24 mouse cellular contexts compared by ENCODE assay signal in genomic region chr12:94332351-94332750, GRCm38 (mm10).
DNase-seq lines count a peak whose midpoint lies in the region; ATAC-seq lines count a peak whose summit lies in the region.
"Had no signal": no experiment of that assay in that cellular context is flagged by ENCODE, and none has a peak within 500 bp of the region (broad histone marks: within the 10 kb centered on the region; RNA-seq: fewer than 3 reads in every experiment).

No protein-coding gene starts in this region.

- 22% methylated on average over 5 of the region's 5 CpGs for WGBS in kidney, embryonic 15.5 days
- 18% methylated on average over 5 of the region's 5 CpGs for WGBS in kidney, embryonic 14.5 days
- 87% methylated on average over 5 of the region's 5 CpGs for WGBS in midbrain, embryonic 13.5 days

- no peaks in the 10 kb centered on the region for H3K27me3 ChIP-seq in kidney, embryonic 15.5 days
- no peaks in the 10 kb centered on the region for H3K27me3 ChIP-seq in kidney, embryonic 14.5 days (ENCODE audit: control insufficient read depth, insufficient read depth, low read length)
- H3K27me3 ChIP-seq in midbrain, embryonic 13.5 days: no peaks in the 10 kb centered on the region
- H3K27me3 ChIP-seq: CH12.LX; forebrain, embryonic 13.5 days; hindbrain, embryonic 12.5 days; hindbrain, embryonic 15.5 days; Patski had no signal

- no peak overlapping the region for H3K27ac ChIP-seq in kidney, embryonic 15.5 days
- no peak overlapping the region for H3K27ac ChIP-seq in kidney, embryonic 14.5 days (ENCODE audit: low read depth, low read length)
- H3K27ac ChIP-seq in midbrain, embryonic 13.5 days: no peak overlapping the region
- H3K27ac ChIP-seq: forebrain, embryonic 10.5 days; forebrain, embryonic 13.5 days; hindbrain, embryonic 12.5 days; hindbrain, embryonic 15.5 days had no signal

- H3K4me1 ChIP-seq in kidney, embryonic 15.5 days: no peaks in the 10 kb centered on the region
- no peaks in the 10 kb centered on the region for H3K4me1 ChIP-seq in kidney, embryonic 14.5 days (ENCODE audit: control insufficient read depth, insufficient read depth, low read length)
- H3K4me1 ChIP-seq in midbrain, embryonic 13.5 days (replicated peaks): no peaks in the 10 kb centered on the region
- H3K4me1 ChIP-seq: forebrain, embryonic 10.5 days; forebrain, embryonic 13.5 days; hindbrain, embryonic 12.5 days; hindbrain, embryonic 15.5 days had no signal

- no peak overlapping the region for H3K4me3 ChIP-seq in kidney, embryonic 15.5 days (replicated peaks)
- no peak overlapping the region for H3K4me3 ChIP-seq in kidney, embryonic 14.5 days (ENCODE audit: low read length)
- no peak overlapping the region for H3K4me3 ChIP-seq in midbrain, embryonic 13.5 days (replicated peaks)
- H3K4me3 ChIP-seq: forebrain, embryonic 10.5 days; forebrain, embryonic 13.5 days; hindbrain, embryonic 12.5 days; hindbrain, embryonic 15.5 days had no signal

- no peak overlapping the region for H3K9ac ChIP-seq in kidney, embryonic 15.5 days
- H3K9ac ChIP-seq in kidney, embryonic 14.5 days (ENCODE audit: low read depth, low read length): no peak overlapping the region
- no peak overlapping the region for H3K9ac ChIP-seq in midbrain, embryonic 13.5 days (replicated peaks)
- H3K9ac ChIP-seq: forebrain, embryonic 13.5 days; hindbrain, embryonic 12.5 days; hindbrain, embryonic 15.5 days had no signal

- DNase-seq in adrenal gland, postnatal 36 days: peak; percentile 1 to 2
- no peak for DNase-seq in adrenal gland, adult 18-20 months (ENCODE audit: low spot score in 2 of 2)
- DNase-seq in kidney, postnatal 14 days: peak; percentile 8
- no peak for DNase-seq in kidney, adult 8-10 months
- DNase-seq: adrenal gland, adult 8-10 months; B cell, adult 2 months; cerebellum, adult 11 months; cerebellum, adult 2 months; cerebellum, adult 9-11 months; cerebellum, postnatal 36 days; gastrocnemius, postnatal 10 days; heart, adult 11 months had no signal

- H3K36me3 ChIP-seq in kidney, embryonic 15.5 days: no peaks in the 10 kb centered on the region
- H3K36me3 ChIP-seq in kidney, embryonic 14.5 days (ENCODE audit: control insufficient read depth, insufficient read depth, low read length): no peaks in the 10 kb centered on the region
- H3K36me3 ChIP-seq in midbrain, embryonic 13.5 days: no peaks in the 10 kb centered on the region
- H3K36me3 ChIP-seq: forebrain, embryonic 10.5 days; G1E; hindbrain, embryonic 12.5 days; hindbrain, embryonic 15.5 days had no signal

- H3K9me3 ChIP-seq in kidney, embryonic 15.5 days (replicated peaks): no peaks in the 10 kb centered on the region
- H3K9me3 ChIP-seq in kidney, embryonic 14.5 days (ENCODE audit: control insufficient read depth, low read length): no peaks in the 10 kb centered on the region
- H3K9me3 ChIP-seq in midbrain, embryonic 13.5 days: no peaks in the 10 kb centered on the region
- H3K9me3 ChIP-seq: forebrain, embryonic 10.5 days; forebrain, embryonic 13.5 days; hindbrain, embryonic 12.5 days; hindbrain, embryonic 15.5 days had no signal

- 0 out of 2 replicates have a peak, but pooled peaks have one; percentile 66 for ATAC-seq in kidney, embryonic 15.5 days (replicated peaks; ENCODE audit: low FRiP score)
- no peak; the same call in 1 of the 2 replicates for ATAC-seq in kidney, embryonic 14.5 days (ENCODE audit: low FRiP score, low TSS enrichment)
- no peak for ATAC-seq in midbrain, embryonic 13.5 days
- ATAC-seq: forebrain, embryonic 13.5 days; forebrain, embryonic 16.5 days; Patski had no signal

- H3K4me2 ChIP-seq in kidney, embryonic 15.5 days: no peak overlapping the region
- no peak overlapping the region for H3K4me2 ChIP-seq in kidney, embryonic 14.5 days (replicated peaks; ENCODE audit: low read depth, low read length)
- H3K4me2 ChIP-seq in midbrain, embryonic 13.5 days (replicated peaks): no peak overlapping the region
- H3K4me2 ChIP-seq: forebrain, embryonic 13.5 days; heart, embryonic 11.5 days; hindbrain, embryonic 12.5 days; hindbrain, embryonic 15.5 days had no signal

Comparison
In these comparisons a context has a peak if more than half of its experiments do, and no peak if none do; other contexts are left out.
1. DNase-seq: peak in adrenal gland, postnatal 36 days (2 of 2) and kidney, postnatal 14 days (single experiment); none in adrenal gland, adult 18-20 months (0 of 2) and kidney, adult 8-10 months (0 of 2).